Mouse (Mus musculus) spleen, postnatal 36 days (tissue): ENCODE data around the gene Zfr.
"Not testable (repeated sequence)": the region's sequence is repeated elsewhere in the genome, so short reads cannot be mapped to it uniquely, and the experiment has no call there.

Experiments used
- DNase-seq, 2 experiments: peaks; one replicate each; pipeline ENCODE4 v3.0.0; 2022; ENCODE audit warnings: low spot score in 2 of 2, mixed read lengths in 1 of 2

Gene Zfr

GRCm38 (mm10) chr15:12216119-12216518 is 98.5 kb downstream of the Zfr start:
- no peak for DNase-seq

- DNase-seq: no peak
Measured at GRCm38 (mm10) chr15:12216798-12217197, 99.2 kb downstream of the Zfr start.

- not testable (repeated sequence) for DNase-seq
Measured at GRCm38 (mm10) chr15:12217332-12217731, 99.7 kb downstream of the Zfr start.

DNA sequence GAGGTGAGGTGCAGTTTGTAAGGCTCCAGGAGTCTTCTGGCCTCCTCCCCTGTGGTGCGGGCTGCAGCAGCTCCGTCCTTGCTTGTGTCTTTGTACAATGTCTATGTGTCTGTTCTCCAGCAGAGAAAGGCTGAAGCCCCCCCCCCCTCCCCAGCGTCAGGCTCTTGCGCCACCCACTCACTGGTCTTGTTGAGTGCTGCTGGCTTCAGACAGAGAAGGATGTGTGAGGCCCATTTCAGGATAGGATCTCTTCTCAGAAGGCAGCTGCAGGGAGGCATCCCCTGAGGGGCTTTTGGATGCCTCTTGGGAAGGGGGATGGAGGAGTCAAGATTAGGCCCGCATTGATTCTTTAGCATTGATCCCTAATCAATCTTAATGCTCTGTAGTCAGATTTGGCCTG is 100.2 kb downstream of the Zfr start:
- no peak for DNase-seq

GRCm38 (mm10) chr15:12218583-12219382 is 101.2 kb downstream of the Zfr start:
- no peak for DNase-seq

GRCm38 (mm10) chr15:12221131-12221530 is 103.5 kb downstream of the Zfr start:
- DNase-seq: no peak

- DNase-seq: no peak
Measured at GRCm38 (mm10) chr15:12222564-12223302, 105.1 kb downstream of the Zfr start.

GRCm38 (mm10) chr15:12223393-12223792 is 105.8 kb downstream of the Zfr start:
- DNase-seq: no peak

DNA sequence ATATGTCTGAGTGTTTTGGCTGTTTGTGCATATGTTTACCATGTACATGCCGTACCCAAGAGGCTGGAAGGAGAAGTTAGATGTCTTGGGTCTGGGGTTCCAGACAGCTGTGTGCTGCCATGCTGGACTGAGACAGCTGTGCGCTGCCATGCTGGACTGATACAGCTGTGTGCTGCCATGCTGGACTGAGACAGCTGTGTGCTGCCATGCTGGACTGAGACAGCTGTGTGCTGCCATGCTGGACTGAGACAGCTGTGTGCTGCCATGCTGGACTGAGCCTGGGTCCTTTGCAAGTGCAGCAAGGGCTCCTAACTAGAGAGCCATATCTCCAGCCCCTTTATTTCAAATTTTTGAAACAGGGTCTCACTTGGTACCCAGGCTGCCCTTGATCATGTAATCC is 106.6 kb downstream of the Zfr start:
- DNase-seq: no peak

- no peak for DNase-seq
Measured at GRCm38 (mm10) chr15:12225062-12225461, 107.4 kb downstream of the Zfr start.

DNA sequence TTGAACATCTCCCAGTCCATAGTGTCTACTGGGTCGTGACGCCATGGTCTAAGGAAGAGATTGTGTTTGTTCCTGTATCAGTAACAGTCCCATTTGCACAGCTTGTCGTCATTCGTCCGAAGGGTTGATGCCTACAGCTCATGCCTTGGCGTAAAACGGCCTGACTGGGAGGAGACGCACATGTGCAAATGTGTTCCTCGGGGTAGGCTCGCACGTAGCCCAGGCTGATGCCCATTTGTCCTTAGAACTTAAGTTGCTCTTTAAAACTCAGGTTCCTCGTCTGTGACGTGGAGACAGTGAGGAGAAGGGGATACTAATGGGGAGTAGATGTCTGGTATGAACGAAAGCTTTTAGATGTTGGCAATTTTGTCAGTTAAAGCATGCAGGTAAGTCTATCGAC is 109.3 kb downstream of the Zfr start:
- DNase-seq: no peak

GRCm38 (mm10) chr15:12227355-12227754 is 109.7 kb downstream of the Zfr start:
- no peak for DNase-seq

GRCm38 (mm10) chr15:12229603-12230242 is 112.1 kb downstream of the Zfr start:
- DNase-seq: no peak

DNA sequence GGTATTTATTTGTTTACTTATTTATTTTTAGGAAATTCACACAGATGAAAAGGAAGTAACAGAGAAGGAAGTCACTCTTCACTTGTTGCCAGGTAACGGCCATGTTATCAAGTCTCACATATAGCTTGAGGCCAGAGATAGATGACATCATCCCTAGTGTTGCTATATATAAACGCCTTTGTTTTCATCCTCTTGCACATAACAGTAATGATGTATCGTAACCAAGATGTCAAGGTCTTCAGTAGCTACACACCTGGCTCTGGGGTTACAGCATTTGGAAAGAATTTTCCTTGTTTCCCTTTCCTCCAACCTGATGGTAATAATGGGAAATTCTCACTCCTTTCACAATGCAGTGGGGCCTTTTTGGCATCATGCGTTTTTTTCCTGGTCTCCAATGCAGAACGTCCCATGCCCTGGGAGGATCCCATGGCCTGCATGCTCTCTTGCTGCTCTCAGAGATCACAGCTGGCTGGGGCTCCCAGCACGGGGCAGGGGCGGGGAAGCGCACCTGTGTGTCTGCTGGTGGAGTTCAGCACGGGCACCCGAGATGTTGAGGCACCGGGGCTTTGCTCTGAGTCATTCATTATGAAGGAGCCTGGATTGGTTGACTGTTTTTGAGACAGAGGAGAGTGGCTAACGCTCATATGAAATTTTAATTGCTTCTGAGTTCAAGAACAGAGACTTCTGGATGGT is 112.8 kb downstream of the Zfr start:
- no peak for DNase-seq

DNA sequence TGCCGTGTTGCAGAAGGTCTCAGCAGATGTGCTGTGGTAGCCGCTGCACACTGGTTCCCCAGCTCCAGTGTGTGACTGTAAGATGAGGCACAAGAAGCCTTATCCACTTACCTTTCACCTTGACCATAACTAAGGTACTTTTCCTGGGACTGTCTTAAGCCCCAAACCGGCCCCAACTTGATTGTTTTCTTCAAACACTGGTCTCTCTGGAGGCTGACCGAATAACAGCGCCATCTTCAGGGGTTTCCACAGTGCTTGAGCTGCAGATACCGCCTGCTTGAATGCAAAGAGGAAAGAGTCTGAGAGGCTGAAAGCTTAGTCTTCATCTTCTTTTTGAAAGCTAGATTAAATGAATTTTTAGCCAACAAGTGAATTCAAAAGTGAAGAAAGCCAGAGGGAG is 113.8 kb downstream of the Zfr start:
- DNase-seq: no peak

GRCm38 (mm10) chr15:12232429-12232828 is 114.8 kb downstream of the Zfr start:
- DNase-seq: no peak

- no peak for DNase-seq
Measured at GRCm38 (mm10) chr15:12233021-12233420, 115.4 kb downstream of the Zfr start.
